Mouse (Mus musculus): Measurements from ENCODE around the gene H2-M5. TPM values are rescaled to one million over a fixed set of nuclear protein-coding genes. Genes with fewer than 3 reads are reported as not detected.
A peak's percentile ranks its signal among the peaks of the same experiment; 100 is the strongest.

Gene H2-M5
- polyA plus RNA-seq, 1 experiment = 0.32 TPM

GRCm38 (mm10) chr17:36988475-36988874 is 862 bp downstream of the H2-M5 start:
- TF ChIP-seq CTCF (IDR thresholded peaks at IDR 0.05; ENCODE audit: borderline replicate concordance, control insufficient read depth, extremely low read depth, insufficient read depth, low read length, poor library complexity) = no peak
- no peak for TF ChIP-seq POLR2A (IDR thresholded peaks at IDR 0.05; ENCODE audit: control insufficient read depth, extremely low read depth, insufficient read depth, low read length, poor library complexity)
- no peak overlapping the region for H3K4me3 ChIP-seq (ENCODE audit: control insufficient read depth, insufficient read depth, low read length)
- WGBS = 37% methylated on average over 24 of the region's 24 CpGs
- no peak for DNase-seq
- no peaks in the 10 kb centered on the region for H3K36me3 ChIP-seq (ENCODE audit: control insufficient read depth, insufficient read depth, low read length)
- H3K27ac ChIP-seq (ENCODE audit: control insufficient read depth, insufficient read depth, low read length) = no peak overlapping the region
- no peaks in the 10 kb centered on the region; the same call in 1 of the 2 replicates for H3K27me3 ChIP-seq (ENCODE audit: control insufficient read depth, insufficient read depth, low read length)
- no peaks in the 10 kb centered on the region for H3K4me1 ChIP-seq (replicated peaks; ENCODE audit: control insufficient read depth, insufficient read depth, low read length)

GRCm38 (mm10) chr17:36982253-36983155 is 6.8 kb downstream of the H2-M5 start:
- DNase-seq = no peak
- WGBS = 37% methylated on average over 5 of the region's 5 CpGs

GRCm38 (mm10) chr17:36981845-36982244 is 7.5 kb downstream of the H2-M5 start:
- whole genome bisulfite sequencing = 68% methylated on average over 4 of the region's 4 CpGs
- H3K4me1 ChIP-seq (replicated peaks; ENCODE audit: control insufficient read depth, insufficient read depth, low read length) = peaks cover 2% of the 10 kb centered on the region; the same call in 1 of the 2 replicates
- no peak overlapping the region for H3K4me3 ChIP-seq (ENCODE audit: control insufficient read depth, insufficient read depth, low read length)

More at GRCm38 (mm10) chr17:36982253-36983155, 6.8 kb downstream of the H2-M5 start:
- Histone ChIP-seq H3K27ac (ENCODE audit: control insufficient read depth, insufficient read depth, low read length) (no peak overlapping the region), H3K4me1 (replicated peaks; ENCODE audit: control insufficient read depth, insufficient read depth, low read length) (peaks cover 2% of the 10 kb centered on the region; the same call in 1 of the 2 replicates), H3K36me3 (ENCODE audit: control insufficient read depth, insufficient read depth, low read length) (no peaks in the 10 kb centered on the region), H3K4me3 (ENCODE audit: control insufficient read depth, insufficient read depth, low read length) (no peak overlapping the region), H3K27me3 (ENCODE audit: control insufficient read depth, insufficient read depth, low read length) (no peaks in the 10 kb centered on the region)
- TF ChIP-seq CTCF (IDR thresholded peaks at IDR 0.05; ENCODE audit: borderline replicate concordance, control insufficient read depth, extremely low read depth, insufficient read depth, low read length, poor library complexity) (no peak), POLR2A (IDR thresholded peaks at IDR 0.05; ENCODE audit: control insufficient read depth, extremely low read depth, insufficient read depth, low read length, poor library complexity) (no peak)

GRCm38 (mm10) chr17:36981221-36981813 is 8.0 kb downstream of the H2-M5 start, which contains the start of gene 2410137M14Rik:
Gene 2410137M14Rik (minus strand): TSS chr17:36981237.
- H3K27me3 ChIP-seq (ENCODE audit: control insufficient read depth, insufficient read depth, low read length) = no peaks in the 10 kb centered on the region
- H3K4me3 ChIP-seq (ENCODE audit: control insufficient read depth, insufficient read depth, low read length) = no peak within 1 kb of the TSS
- peaks cover 2% of the 10 kb centered on the region; the same call in 1 of the 2 replicates for H3K4me1 ChIP-seq (replicated peaks; ENCODE audit: control insufficient read depth, insufficient read depth, low read length)
- no peaks in the 10 kb centered on the region for H3K36me3 ChIP-seq (ENCODE audit: control insufficient read depth, insufficient read depth, low read length)
- DNase-seq = no peak
- WGBS = 59% methylated on average over 18 of the region's 18 CpGs
- TF ChIP-seq CTCF (IDR thresholded peaks at IDR 0.05; ENCODE audit: borderline replicate concordance, control insufficient read depth, extremely low read depth, insufficient read depth, low read length, poor library complexity) (no peak), POLR2A (IDR thresholded peaks at IDR 0.05; ENCODE audit: control insufficient read depth, extremely low read depth, insufficient read depth, low read length, poor library complexity) (no peak)
- no peak within 1 kb of the TSS for H3K27ac ChIP-seq (ENCODE audit: control insufficient read depth, insufficient read depth, low read length)

More at GRCm38 (mm10) chr17:36981845-36982244, 7.5 kb downstream of the H2-M5 start:
- TF ChIP-seq CTCF (IDR thresholded peaks at IDR 0.05; ENCODE audit: borderline replicate concordance, control insufficient read depth, extremely low read depth, insufficient read depth, low read length, poor library complexity) (no peak), POLR2A (IDR thresholded peaks at IDR 0.05; ENCODE audit: control insufficient read depth, extremely low read depth, insufficient read depth, low read length, poor library complexity) (no peak)
- no peak overlapping the region for H3K27ac ChIP-seq (ENCODE audit: control insufficient read depth, insufficient read depth, low read length)
- H3K27me3 ChIP-seq (ENCODE audit: control insufficient read depth, insufficient read depth, low read length) = no peaks in the 10 kb centered on the region
- no peak for DNase-seq
- no peaks in the 10 kb centered on the region for H3K36me3 ChIP-seq (ENCODE audit: control insufficient read depth, insufficient read depth, low read length)

GRCm38 (mm10) chr17:36973271-36973787 is 16.0 kb downstream of the H2-M5 start:
- 80% methylated on average over 8 of the region's 8 CpGs for WGBS
- no peaks in the 10 kb centered on the region for H3K27me3 ChIP-seq (ENCODE audit: control insufficient read depth, insufficient read depth, low read length)
- DNase-seq = no peak

GRCm38 (mm10) chr17:36972791-36973190 is 16.5 kb downstream of the H2-M5 start:
- H3K4me3 ChIP-seq (ENCODE audit: control insufficient read depth, insufficient read depth, low read length) = no peak overlapping the region
- WGBS = 29% methylated on average over 3 of the region's 3 CpGs
- H3K27ac ChIP-seq (ENCODE audit: control insufficient read depth, insufficient read depth, low read length) = no peak overlapping the region

More at GRCm38 (mm10) chr17:36973271-36973787, 16.0 kb downstream of the H2-M5 start:
- H3K36me3 ChIP-seq (ENCODE audit: control insufficient read depth, insufficient read depth, low read length) = no peaks in the 10 kb centered on the region
- no peak for TF ChIP-seq CTCF (IDR thresholded peaks at IDR 0.05; ENCODE audit: borderline replicate concordance, control insufficient read depth, extremely low read depth, insufficient read depth, low read length, poor library complexity)
- no peak for TF ChIP-seq POLR2A (IDR thresholded peaks at IDR 0.05; ENCODE audit: control insufficient read depth, extremely low read depth, insufficient read depth, low read length, poor library complexity)
- no peak overlapping the region for H3K27ac ChIP-seq (ENCODE audit: control insufficient read depth, insufficient read depth, low read length)
- no peak overlapping the region for H3K4me3 ChIP-seq (ENCODE audit: control insufficient read depth, insufficient read depth, low read length)
- peaks cover 13% of the 10 kb centered on the region for H3K4me1 ChIP-seq (replicated peaks; ENCODE audit: control insufficient read depth, insufficient read depth, low read length)

More at GRCm38 (mm10) chr17:36972791-36973190, 16.5 kb downstream of the H2-M5 start:
- TF ChIP-seq CTCF (IDR thresholded peaks at IDR 0.05; ENCODE audit: borderline replicate concordance, control insufficient read depth, extremely low read depth, insufficient read depth, low read length, poor library complexity) (no peak), POLR2A (IDR thresholded peaks at IDR 0.05; ENCODE audit: control insufficient read depth, extremely low read depth, insufficient read depth, low read length, poor library complexity) (no peak)
- DNase-seq = peak; percentile 37
- no peaks in the 10 kb centered on the region for H3K36me3 ChIP-seq (ENCODE audit: control insufficient read depth, insufficient read depth, low read length)
- peaks cover 13% of the 10 kb centered on the region for H3K4me1 ChIP-seq (replicated peaks; ENCODE audit: control insufficient read depth, insufficient read depth, low read length)
- no peaks in the 10 kb centered on the region for H3K27me3 ChIP-seq (ENCODE audit: control insufficient read depth, insufficient read depth, low read length)

All from thymus, adult 2 months (tissue).